Mouse (Mus musculus): Measurements from ENCODE around the gene Gm21750. TPM values are rescaled to one million over a fixed set of nuclear protein-coding genes. Genes with fewer than 3 reads are reported as not detected.

The Gm21750 gene
- polyA plus RNA-seq, 1 experiment from 2014 or later: not detected

DNA sequence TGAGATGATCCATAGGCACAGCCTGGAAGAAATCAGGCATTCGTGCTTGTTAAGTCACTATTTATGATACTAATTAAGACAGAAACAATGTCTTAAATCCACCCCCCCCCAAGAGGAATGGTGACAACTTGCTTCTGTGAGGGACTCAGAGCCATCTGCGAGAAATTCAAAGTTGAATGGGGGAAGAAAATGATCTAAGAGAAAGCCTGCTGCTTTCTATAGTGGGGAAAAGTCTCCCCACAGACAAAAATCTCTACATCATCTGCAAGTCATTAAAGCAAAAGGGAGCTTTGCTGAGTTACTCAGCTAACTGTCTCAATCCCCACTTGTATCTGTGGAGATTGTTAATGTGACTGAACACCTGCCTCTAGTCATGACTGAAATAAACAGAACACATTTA, 27.4 kb downstream of the Gm21750 start:
- H3K4me1 ChIP-seq: no peaks in the 10 kb centered on the region
- H3K4me2 ChIP-seq: no peak overlapping the region
- no peak overlapping the region for H3K27ac ChIP-seq (replicated peaks)
- no peaks in the 10 kb centered on the region for H3K27me3 ChIP-seq (replicated peaks)
- ATAC-seq (ENCODE audit: extremely low read depth, insufficient number of reproducible peaks, low FRiP score, low TSS enrichment): no peak
- 71% methylated on average over 2 of the region's 2 CpGs for WGBS
- peaks cover 9% of the 10 kb centered on the region; the same call in 1 of the 2 replicates for H3K9me3 ChIP-seq
- no peak overlapping the region for H3K9ac ChIP-seq
- H3K4me3 ChIP-seq: no peak overlapping the region
- no peaks in the 10 kb centered on the region for H3K36me3 ChIP-seq

DNA sequence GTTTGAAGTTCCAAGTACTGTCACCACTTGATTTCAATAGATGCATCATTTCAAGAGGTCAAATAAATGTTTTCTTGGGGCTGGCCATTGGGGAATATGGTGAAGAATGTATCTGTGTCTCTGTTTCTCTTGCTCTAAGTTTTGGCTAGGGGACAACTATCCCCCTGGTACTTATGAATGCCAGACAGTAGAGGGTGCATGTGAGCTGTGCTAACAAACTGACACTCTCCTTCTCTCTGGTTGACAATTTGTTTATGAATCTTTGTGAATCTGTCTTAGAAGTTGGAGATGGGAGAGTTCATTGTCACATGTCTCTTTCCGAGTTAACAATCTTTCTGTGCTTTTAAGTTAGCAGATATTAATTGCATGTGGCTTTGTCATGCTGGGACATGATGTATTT, 39.2 kb downstream of the Gm21750 start:
- Histone ChIP-seq H3K4me1 (no peaks in the 10 kb centered on the region), H3K4me2 (no peak overlapping the region), H3K27me3 (replicated peaks) (no peaks in the 10 kb centered on the region), H3K36me3 (no peaks in the 10 kb centered on the region), H3K9ac (no peak overlapping the region), H3K27ac (replicated peaks) (no peak overlapping the region), H3K4me3 (no peak overlapping the region), H3K9me3 (no peaks in the 10 kb centered on the region)
- ATAC-seq (ENCODE audit: extremely low read depth, insufficient number of reproducible peaks, low FRiP score, low TSS enrichment): no peak
- WGBS: 34% methylated on average over 1 of the region's 1 CpGs

DNA sequence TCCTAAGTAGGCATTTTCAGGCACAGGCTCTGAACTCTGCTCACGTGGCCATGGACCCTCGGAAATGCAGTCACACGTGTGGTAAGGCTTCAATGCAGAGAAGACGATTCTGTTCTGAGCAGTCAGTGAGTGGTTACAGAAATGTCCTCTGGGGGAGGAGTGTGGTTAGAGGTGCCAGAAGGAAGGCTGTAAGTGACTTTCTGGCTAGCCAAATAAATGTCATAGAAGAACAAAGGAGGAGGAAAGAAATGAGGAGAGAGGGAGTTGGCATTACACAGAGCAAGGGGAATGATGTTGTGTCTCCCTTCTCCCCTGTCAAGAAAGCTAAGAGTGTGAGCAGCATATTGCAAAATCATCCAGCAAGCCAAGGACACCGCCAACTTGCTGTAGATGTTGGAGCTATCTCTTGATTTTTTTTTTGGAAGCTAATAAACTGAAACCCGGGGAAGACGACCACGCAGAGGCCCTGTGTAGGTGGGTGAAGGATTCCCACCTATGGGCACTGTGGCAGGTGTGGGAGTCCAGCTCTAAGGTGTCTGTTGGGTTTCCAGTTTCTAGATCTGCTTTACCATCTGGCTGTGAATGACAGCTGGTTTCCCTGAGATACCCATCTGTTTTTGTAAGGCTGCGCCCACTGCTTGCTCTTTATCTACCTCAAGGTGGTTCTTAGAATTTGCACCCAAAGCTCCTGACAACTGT, 48.5 kb downstream of the Gm21750 start:
- Histone ChIP-seq H3K27ac (replicated peaks) (no peak overlapping the region), H3K4me2 (no peak overlapping the region), H3K36me3 (no peaks in the 10 kb centered on the region), H3K9me3 (peaks cover 13% of the 10 kb centered on the region; the same call in 1 of the 2 replicates), H3K9ac (no peak overlapping the region), H3K4me1 (no peaks in the 10 kb centered on the region), H3K4me3 (no peak overlapping the region), H3K27me3 (replicated peaks) (no peaks in the 10 kb centered on the region)
- 74% methylated on average over 9 of the region's 9 CpGs for WGBS
- no peak for ATAC-seq (ENCODE audit: extremely low read depth, insufficient number of reproducible peaks, low FRiP score, low TSS enrichment)

Other genes starting within 250 kb of the Gm21750 start
- 46.8 and 57.5 TPM in 2 replicates for gene Med4, start 151.2 kb upstream of the Gm21750 start, polyA plus RNA-seq (2015; fragmentation: Nextera tagmentation; extraction: Ambion mirVana)
- 177 and 195 TPM in 2 replicates for gene Sucla2, start 135.9 kb upstream of the Gm21750 start, polyA plus RNA-seq (2015; fragmentation: Nextera tagmentation; extraction: Ambion mirVana)
- gene Nudt15, start 113.0 kb upstream of the Gm21750 start, polyA plus RNA-seq (2015; fragmentation: Nextera tagmentation; extraction: Ambion mirVana): 4.3 and 4.5 TPM in 2 replicates